Mouse (Mus musculus) CD4-positive, CD25-positive, alpha-beta regulatory T cell, adult 9 weeks (primary cell): ENCODE data around the gene Polh. TPM values are rescaled to one million over a fixed set of nuclear protein-coding genes. Genes with fewer than 3 reads are reported as not detected.

Experiments
- polyA plus RNA-seq: library from polyadenylated mRNA; unstranded; fragments of 100-300 nt; shearing (Covaris generic); gene quantifications from one replicate; pipeline ENCODE4 v1.2.1, GENCODE M21; 2017

Polh gene
- polyA plus RNA-seq: 9.3 TPM

DNA sequence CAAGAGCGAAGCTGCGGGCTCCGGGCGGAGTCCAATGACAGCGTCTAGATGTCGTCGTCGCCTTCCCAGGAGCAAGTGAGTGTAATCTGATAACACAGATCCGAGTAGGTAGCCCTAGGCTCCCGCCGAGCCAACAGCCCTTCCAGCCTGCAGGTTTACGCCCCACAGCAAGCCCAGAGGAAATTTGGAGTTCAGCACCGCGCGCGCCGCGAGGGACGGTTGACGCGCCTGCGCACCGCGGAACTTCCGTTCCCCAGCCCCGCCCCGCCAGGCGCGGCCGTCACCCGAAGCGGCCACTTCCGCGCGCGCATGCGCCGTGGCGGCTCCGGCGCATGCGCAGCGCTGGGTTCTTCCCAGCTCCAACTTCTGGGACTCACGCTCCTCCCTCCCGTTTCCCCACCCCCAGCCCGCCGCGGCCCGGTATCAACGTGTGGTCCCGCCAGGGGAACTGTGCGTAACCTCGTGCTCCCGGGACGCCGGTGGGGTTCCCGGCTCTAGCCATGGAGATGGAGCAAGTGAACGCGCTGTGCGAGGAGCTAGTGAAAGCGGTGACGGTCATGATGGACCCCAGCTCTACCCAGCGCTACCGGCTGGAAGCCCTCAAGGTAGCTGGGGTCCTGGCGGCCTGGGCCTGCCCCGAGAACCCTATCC, at the start of gene Polh, which contains the start of gene Xpo5:
Gene Polh (minus strand): TSS at position 225 of the 651 bp plus-strand sequence.
Gene Xpo5 (plus strand): TSS at position 362 of the 651 bp plus-strand sequence.

DNA sequence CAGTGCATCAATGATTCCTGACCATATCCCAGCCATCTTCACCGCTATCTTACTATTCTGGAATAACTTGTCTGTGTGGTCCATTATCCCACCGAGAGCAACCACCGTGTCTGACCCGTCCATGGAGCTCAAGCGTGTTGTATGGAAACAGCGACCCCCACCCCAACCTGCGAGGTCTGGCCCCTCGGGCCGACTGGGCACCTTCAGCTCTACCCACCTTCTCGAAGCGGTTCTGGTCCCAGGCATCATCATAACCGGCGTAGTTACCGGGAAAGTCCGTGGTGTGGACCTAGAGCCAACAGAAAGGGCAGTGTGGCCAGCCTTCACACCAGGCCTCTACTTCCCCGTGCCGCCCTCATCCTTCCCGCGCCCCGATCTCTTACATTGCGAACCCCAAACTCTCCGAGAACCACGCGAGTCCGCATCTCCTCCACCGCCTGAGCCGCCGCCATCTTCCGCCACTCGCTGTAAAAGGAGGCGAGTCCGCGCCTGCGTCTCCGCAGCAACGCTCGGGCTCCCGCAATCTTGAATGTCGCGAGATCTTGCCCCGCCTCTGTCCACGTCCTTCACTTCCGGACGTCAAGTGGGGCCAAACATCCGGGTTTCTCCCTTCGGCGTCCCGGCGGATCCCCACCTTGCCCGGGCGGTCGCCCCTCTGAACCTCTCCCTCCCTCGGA, 45.2 kb upstream of the Polh start, which contains the start of the genes Polr1c and Yipf3:
Gene Polr1c (minus strand): TSS at position 543 of the 677 bp plus-strand sequence.
Gene Yipf3 (plus strand): TSS at position 569 of the 677 bp plus-strand sequence.

DNA sequence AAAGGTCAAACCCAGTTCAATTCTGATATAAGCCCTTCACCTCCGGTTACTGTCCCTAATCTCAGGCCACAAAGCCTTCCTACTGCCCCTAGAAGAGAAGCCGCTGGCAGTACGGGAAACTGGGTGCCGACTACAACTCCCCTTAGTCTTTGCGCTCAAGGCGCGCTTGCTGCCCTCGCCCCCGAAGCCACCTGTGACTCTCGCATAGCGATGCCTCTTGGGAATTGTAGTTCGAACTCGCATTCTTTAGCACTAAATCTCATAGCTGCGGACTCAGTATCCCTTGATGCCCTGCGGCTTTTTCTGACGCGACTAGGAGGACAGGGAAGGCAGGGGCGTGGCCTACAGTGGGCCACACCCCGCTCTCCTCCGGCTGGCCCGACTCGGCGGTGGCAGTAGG, 41.8 kb downstream of the Polh start, which contains the start of gene Gtpbp2:
Gene Gtpbp2 (plus strand): TSS at position 347 of the 400 bp plus-strand sequence.

DNA sequence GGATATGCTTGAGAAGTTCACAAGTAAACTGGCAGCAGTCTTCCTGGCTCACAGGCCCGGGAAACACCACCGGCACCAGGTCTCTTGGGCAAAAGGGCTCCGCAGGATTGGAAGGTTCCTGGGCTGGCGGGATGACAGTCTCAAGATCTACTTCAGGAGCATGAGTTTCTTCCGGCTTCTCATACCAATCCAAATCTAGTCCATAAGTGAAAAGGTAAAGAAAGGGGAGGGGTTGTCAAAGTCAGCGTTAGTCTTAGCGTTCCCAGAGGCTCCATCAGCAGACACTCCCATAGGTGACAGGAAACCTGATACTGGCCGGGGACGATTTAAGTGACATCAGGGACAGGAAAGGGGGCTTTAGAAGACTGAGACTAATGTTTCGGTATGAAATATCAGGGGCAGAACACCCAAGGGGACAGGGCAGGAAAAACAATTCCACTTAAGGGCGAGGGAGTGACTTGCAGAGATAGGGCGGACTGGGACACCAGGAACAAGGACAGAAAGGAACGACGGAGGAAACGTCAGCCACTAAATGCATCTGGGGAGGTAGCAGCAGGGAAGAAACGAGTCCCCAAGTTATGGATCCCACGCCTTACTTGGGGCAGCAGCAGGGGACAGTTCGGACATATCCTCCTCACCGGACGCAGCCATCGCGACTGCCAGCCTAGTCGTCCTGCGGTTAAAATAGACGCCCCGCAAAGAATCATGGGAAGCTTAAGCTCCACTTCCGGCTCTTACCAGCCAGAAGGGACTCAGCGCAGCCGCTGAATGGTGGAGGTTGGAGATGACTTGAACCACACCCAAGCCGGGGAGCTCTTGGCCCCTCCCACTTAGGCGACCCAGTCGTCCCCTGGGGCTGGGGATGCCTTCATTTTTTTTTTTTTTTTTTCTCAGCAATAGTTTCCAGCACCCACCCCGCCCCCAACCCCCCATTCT, 49.3 kb downstream of the Polh start, which contains the start of gene Mad2l1bp:
Gene Mad2l1bp (minus strand): TSS at position 707 of the 936 bp plus-strand sequence.

DNA sequence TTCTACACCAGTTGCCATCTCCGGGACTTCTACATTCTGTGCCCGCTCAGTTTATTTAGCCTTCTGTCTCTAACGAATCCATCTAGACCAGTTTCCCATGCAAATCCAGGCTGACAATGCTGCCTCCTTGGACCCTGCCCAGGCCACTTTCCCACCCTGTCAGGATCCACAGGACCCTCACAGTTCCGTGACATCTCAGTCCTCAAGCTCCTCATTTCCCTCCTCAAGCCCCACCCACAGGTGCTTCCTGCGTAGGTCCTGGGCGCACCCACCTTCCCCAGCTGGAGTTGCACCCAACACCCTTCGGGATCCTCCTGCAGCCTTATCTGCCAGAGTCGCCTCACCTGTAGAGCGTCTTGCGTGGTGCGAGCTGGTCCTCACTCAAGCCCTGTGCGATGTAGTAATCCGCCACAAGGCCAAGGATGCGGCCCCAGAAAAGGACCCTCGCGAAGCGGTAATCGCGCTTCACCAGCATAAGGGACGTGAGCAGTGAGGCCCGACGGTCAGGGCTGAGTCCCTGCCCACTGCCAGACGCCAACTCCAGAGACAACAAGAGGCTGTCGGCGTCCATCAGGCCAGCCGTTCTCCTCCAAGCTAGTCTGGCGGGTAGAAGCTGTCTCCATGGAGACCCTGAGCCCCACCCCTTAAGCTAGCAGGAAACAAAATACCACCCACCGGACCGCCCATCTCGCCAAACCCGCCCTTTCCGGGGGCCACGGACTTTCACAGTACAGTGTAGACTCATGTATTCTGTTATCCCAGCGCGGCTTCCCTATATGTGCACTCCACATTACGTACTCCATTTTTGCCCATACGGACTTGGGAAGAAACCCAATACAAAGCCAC, 58.6 kb downstream of the Polh start, which contains the start of gene Rsph9:
Gene Rsph9 (minus strand): TSS at position 639 of the 846 bp plus-strand sequence.

Other genes with a start within 250 kb of the Polh start
- gene Vegfa, start 170.3 kb downstream of the Polh start, polyA plus RNA-seq: not detected
- 121 TPM for gene Mrps18a, start 91.7 kb downstream of the Polh start, polyA plus RNA-seq
- gene Rsph9, start 58.4 kb downstream of the Polh start, polyA plus RNA-seq: 2.7 TPM
- gene Mad2l1bp, start 49.1 kb downstream of the Polh start, polyA plus RNA-seq: 62.5 TPM
- 75.1 TPM for gene Gtpbp2, start 41.6 kb downstream of the Polh start, polyA plus RNA-seq
- 53.0 TPM for gene Xpo5, start 137 bp upstream of the Polh start, polyA plus RNA-seq
- gene Polr1c, start 45.4 kb upstream of the Polh start, polyA plus RNA-seq: 82.5 TPM
- 145 TPM for gene Yipf3, start 45.4 kb upstream of the Polh start, polyA plus RNA-seq
- gene Lrrc73, start 50.9 kb upstream of the Polh start, polyA plus RNA-seq: not detected
- 27.3 TPM for gene Tjap1, start 80.4 kb upstream of the Polh start, polyA plus RNA-seq
- not detected for gene Dlk2, start 94.8 kb upstream of the Polh start, polyA plus RNA-seq
- gene Abcc10, start 125.7 kb upstream of the Polh start, polyA plus RNA-seq: 8.1 TPM
- gene Zfp318, start 181.1 kb upstream of the Polh start, polyA plus RNA-seq: 1.6 TPM
- gene Crip3, start 226.3 kb upstream of the Polh start, polyA plus RNA-seq: not detected
- gene Slc22a7, start 235.8 kb upstream of the Polh start, polyA plus RNA-seq: not detected